Mouse (Mus musculus) Patski (cell line): Measurements from ENCODE around the gene Serpina9. TPM values are rescaled to one million over a fixed set of nuclear protein-coding genes. Genes with fewer than 3 reads are reported as not detected.

Experiments
- ATAC-seq: fragments of 100-300 bp; one replicate; pipeline ENCODE4 v1.8.0; 2021
- CTCF ChIA-PET: fragments of 350-600 bp; sonication (Branson Sonifier 250); formaldehyde crosslinking; loops from one replicate; lab custom pipeline; 2022; ENCODE audit warnings: inconsistent platforms; lab: Charles Lee
- POLR2A ChIA-PET: fragments of 350-600 bp; sonication (Branson Sonifier 250); formaldehyde crosslinking; loops from one replicate; lab custom pipeline; 2022; ENCODE audit warnings: antibody characterized with exemption, inconsistent platforms; lab: Charles Lee
- DNase-seq: peaks from one replicate; pipeline ENCODE4 v3.0.0-alpha.2; 2011; ENCODE audit warnings: low read depth, low spot score
- H3K27me3 ChIP-seq: fragments of 371-371 bp; one replicate; pipeline ENCODE4 v1.5.1; 2021
- CTCF ChIP-seq: fragments of 100-300 bp; IDR thresholded peaks from one replicate; pipeline ENCODE4 v1.5.1; 2021
- in situ Hi-C: fragments of 300-500 bp; cut with MboI; formaldehyde crosslinking; loops from 3 replicates; pipeline ENCODE4 v1.11.1; 2018; ENCODE audit warnings: low pct_unique_long_range_greater_than_20kb, mixed read lengths
- polyA plus RNA-seq: library from polyadenylated mRNA; unstranded; gene quantifications from one replicate; pipeline ENCODE4 v1.2.3, GENCODE M21; 2021

Gene Serpina9
- polyA plus RNA-seq, 1 experiment from 2014 or later, result 0.08 TPM

GRCm38 (mm10) chr12:103946243-103946642, 67.3 kb downstream of the Serpina9 start:
- in situ Hi-C loops, result no loop called here
- CTCF ChIA-PET, result no interaction called here
- no peaks in the 10 kb centered on the region for H3K27me3 ChIP-seq
- DNase-seq (no peak), ATAC-seq (no peak)
- POLR2A ChIA-PET, result no interaction called here
- no peak for TF ChIP-seq CTCF

Other genes starting within 250 kb of the Serpina9 start
- not detected for gene Serpina1d, start 240.2 kb downstream of the Serpina9 start, polyA plus RNA-seq
- 0.50 TPM for gene Serpina1b, start 183.4 kb downstream of the Serpina9 start, polyA plus RNA-seq
- 0.05 TPM for gene Serpina1a, start 150.2 kb downstream of the Serpina9 start, polyA plus RNA-seq
- gene Serpina1c, start 108.9 kb downstream of the Serpina9 start, polyA plus RNA-seq, result not detected
- gene Serpina1e, start 54.8 kb downstream of the Serpina9 start, polyA plus RNA-seq, result 0.14 TPM
- not detected for gene Serpina11, start 23.8 kb downstream of the Serpina9 start, polyA plus RNA-seq
- gene Serpina12, start 30.7 kb upstream of the Serpina9 start, polyA plus RNA-seq, result not detected
- gene Serpina5, start 87.4 kb upstream of the Serpina9 start, polyA plus RNA-seq, result 0.06 TPM
- not detected for gene Serpina3a, start 99.0 kb upstream of the Serpina9 start, polyA plus RNA-seq
- gene Serpina3b, start 114.2 kb upstream of the Serpina9 start, polyA plus RNA-seq, result not detected
- gene Serpina3c, start 140.1 kb upstream of the Serpina9 start, polyA plus RNA-seq, result 0.04 TPM
- 0.10 TPM for gene Serpina3f, start 200.8 kb upstream of the Serpina9 start, polyA plus RNA-seq
- 1.6 TPM for gene Serpina3g, start 222.5 kb upstream of the Serpina9 start, polyA plus RNA-seq
- 0.59 TPM for gene Serpina3i, start 249.4 kb upstream of the Serpina9 start, polyA plus RNA-seq